Mouse (Mus musculus) bone marrow macrophage, adult 2 months (primary cell): ENCODE measurements around the gene Chic2.

Source experiments
- CTCF ChIP-seq: IDR thresholded peaks from 2 replicates; pipeline ENCODE4 v1.5.1; 2012; ENCODE audit warnings: low read depth, mild to moderate bottlenecking, low read length, moderate library complexity
- POLR2A ChIP-seq: IDR thresholded peaks from 2 replicates; pipeline ENCODE4 v1.6.1; 2012; ENCODE audit warnings: mild to moderate bottlenecking, low read depth, low read length, borderline replicate concordance

DNA sequence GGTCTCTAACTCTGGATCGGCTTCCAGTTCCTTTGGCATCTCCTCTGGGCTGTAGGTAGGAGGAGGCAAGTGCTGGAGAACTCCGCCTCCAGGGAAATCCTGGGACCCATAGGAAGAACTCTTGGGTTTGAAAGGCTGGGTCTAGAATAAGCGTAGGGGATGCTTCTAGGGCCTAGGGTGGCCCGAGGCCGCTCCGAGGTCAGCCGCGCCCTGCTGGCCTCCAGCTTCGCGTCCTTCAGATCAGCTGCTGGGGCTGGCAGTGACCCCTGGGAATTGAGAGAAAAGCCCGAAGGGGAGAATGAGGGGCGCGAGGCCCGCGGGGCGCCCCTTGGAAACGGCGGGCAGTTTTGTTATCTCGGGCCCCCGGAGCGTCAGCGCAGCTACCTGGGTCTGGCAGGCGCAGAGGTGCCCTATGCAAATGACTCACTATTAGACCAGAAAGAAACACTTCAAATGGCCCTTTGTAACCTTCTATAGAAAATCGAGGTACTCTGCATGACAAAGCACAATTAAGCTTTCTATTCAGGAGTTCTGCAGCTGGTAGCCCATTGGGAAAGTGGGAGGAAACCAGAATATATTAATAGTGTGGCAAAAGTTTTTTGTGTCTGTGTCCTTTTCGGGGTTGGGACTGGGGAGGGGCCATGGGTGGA is 40.4 kb upstream of the Chic2 start:
- TF ChIP-seq CTCF (no peak), POLR2A (no peak)
